Mouse (Mus musculus) stomach, embryonic 14.5 days (tissue): ENCODE results near the gene Atxn2. TPM values are rescaled to one million over a fixed set of nuclear protein-coding genes. Genes with fewer than 3 reads are reported as not detected.
A peak's percentile ranks its signal among the peaks of the same experiment; 100 is the strongest.

ENCODE experiments used
- ATAC-seq: fragments of 200-750 bp; cut with Nextera tagmentation; 2 replicates; pipeline ENCODE4 v1.8.0; 2017; ENCODE audit warnings: low read depth, moderate TSS enrichment; ENCODE audit not compliant: insufficient number of reproducible peaks, insufficient read depth, low FRiP score
- H3K27ac ChIP-seq: fragments of 300-500 bp; sonication (generic); 2 replicates; pipeline ENCODE4 v1.5.1; 2014; ENCODE audit warnings: mild to moderate bottlenecking, low read length, moderate library complexity, mixed read lengths
- H3K27me3 ChIP-seq: fragments of 300-500 bp; sonication (generic); 2 replicates; pipeline ENCODE4 v1.6.1; 2014; ENCODE audit warnings: low read length, control low read depth, mixed read lengths; ENCODE audit not compliant: control insufficient read depth, insufficient read depth
- H3K36me3 ChIP-seq: fragments of 300-500 bp; sonication (generic); 2 replicates; pipeline ENCODE4 v1.6.1; 2014; ENCODE audit warnings: mild to moderate bottlenecking, control low read depth, low read length, moderate library complexity, mixed read lengths; ENCODE audit not compliant: control insufficient read depth, insufficient read depth
- H3K4me1 ChIP-seq: fragments of 300-500 bp; sonication (generic); 2 replicates; pipeline ENCODE4 v1.6.1; 2014; ENCODE audit warnings: low read length, control low read depth, mixed read lengths; ENCODE audit not compliant: control insufficient read depth, insufficient read depth
- H3K4me2 ChIP-seq: fragments of 300-500 bp; sonication (generic); replicated peaks from 2 replicates; pipeline ENCODE4 v1.6.1; 2014; ENCODE audit warnings: low read depth, low read length, control low read depth
- H3K4me3 ChIP-seq: fragments of 300-500 bp; sonication (generic); 2 replicates; pipeline ENCODE4 v1.5.1; 2014; ENCODE audit warnings: low read depth, low read length, control low read depth
- H3K9ac ChIP-seq: fragments of 300-500 bp; sonication (generic); replicated peaks from 2 replicates; pipeline ENCODE4 v1.6.1; 2014; ENCODE audit warnings: low read depth, mild to moderate bottlenecking, control low read depth, low read length, moderate library complexity, mixed read lengths
- H3K9me3 ChIP-seq: fragments of 300-500 bp; sonication (generic); 2 replicates; pipeline ENCODE4 v1.6.1; 2016; ENCODE audit warnings: low read depth, low read length, control low read depth; ENCODE audit not compliant: control insufficient read depth
- WGBS: fragments of 180-500 bp; shearing (Covaris S2); extraction: QIAGEN DNeasy Blood & Tissue Kit; methylation state at CpG from one replicate; pipeline ENCODE4 v1.1.7; 2014; 5-methylcytosine and 5-hydroxymethylcytosine counted together
- polyA plus RNA-seq: library from polyadenylated mRNA; unstranded; fragments of >200 nt; fragmentation: Nextera tagmentation; extraction: Ambion mirVana; gene quantifications from 2 replicates; pipeline ENCODE4 v1.2.1, GENCODE M21; 2014

Atxn2 gene
- polyA plus RNA-seq, 1 experiment from 2014 or later = 78.4 TPM

- ATAC-seq = no peak
- H3K4me3 ChIP-seq = no peak overlapping the region
- no peaks in the 10 kb centered on the region for H3K27me3 ChIP-seq
- H3K4me1 ChIP-seq = no peaks in the 10 kb centered on the region
- no peak overlapping the region for H3K9ac ChIP-seq
- no peak overlapping the region for H3K27ac ChIP-seq
- WGBS = 78% methylated on average over 7 of the region's 7 CpGs
- no peak overlapping the region for H3K4me2 ChIP-seq
- H3K36me3 ChIP-seq = peaks cover 48% of the 10 kb centered on the region
- no peaks in the 10 kb centered on the region for H3K9me3 ChIP-seq
Observed at GRCm38 (mm10) chr5:121778485-121779119, 67.5 kb downstream of the Atxn2 start.

- Histone ChIP-seq H3K27ac (no peak overlapping the region), H3K4me1 (no peaks in the 10 kb centered on the region), H3K36me3 (peaks cover 41% of the 10 kb centered on the region), H3K4me3 (no peak overlapping the region), H3K9ac (no peak overlapping the region), H3K27me3 (no peaks in the 10 kb centered on the region), H3K4me2 (no peak overlapping the region), H3K9me3 (no peaks in the 10 kb centered on the region)
- WGBS = 82% methylated on average over 5 of the region's 5 CpGs
- no peak for ATAC-seq
Observed at GRCm38 (mm10) chr5:121780180-121780579, 69.0 kb downstream of the Atxn2 start.

GRCm38 (mm10) chr5:121782467-121782866, 71.3 kb downstream of the Atxn2 start:
- no peak overlapping the region for H3K27ac ChIP-seq
- H3K27me3 ChIP-seq = no peaks in the 10 kb centered on the region
- no peak for ATAC-seq
- WGBS = 59% methylated on average over 4 of the region's 4 CpGs
- no peak overlapping the region for H3K9ac ChIP-seq
- no peak overlapping the region for H3K4me3 ChIP-seq
- H3K9me3 ChIP-seq = no peaks in the 10 kb centered on the region
- no peaks in the 10 kb centered on the region for H3K4me1 ChIP-seq
- peaks cover 51% of the 10 kb centered on the region for H3K36me3 ChIP-seq
- H3K4me2 ChIP-seq = no peak overlapping the region

- H3K4me3 ChIP-seq = no peak overlapping the region
- peak; percentile 37; the same call in 1 of the 2 replicates for ATAC-seq
- no peaks in the 10 kb centered on the region for H3K27me3 ChIP-seq
- no peak overlapping the region for H3K4me2 ChIP-seq
- WGBS = 55% methylated on average over 10 of the region's 10 CpGs
- H3K9me3 ChIP-seq = no peaks in the 10 kb centered on the region
- H3K36me3 ChIP-seq = peaks cover 41% of the 10 kb centered on the region
- no peak overlapping the region for H3K9ac ChIP-seq
- no peaks in the 10 kb centered on the region for H3K4me1 ChIP-seq
- H3K27ac ChIP-seq = peak overlapping the region; percentile 27
Observed at GRCm38 (mm10) chr5:121783862-121784500, 72.8 kb downstream of the Atxn2 start.

- H3K4me1 ChIP-seq = no peaks in the 10 kb centered on the region
- ATAC-seq = no peak
- H3K36me3 ChIP-seq = peaks cover 58% of the 10 kb centered on the region
- no peak overlapping the region for H3K27ac ChIP-seq
- H3K9me3 ChIP-seq = no peaks in the 10 kb centered on the region
- WGBS = 90% methylated on average over 5 of the region's 5 CpGs
- no peak overlapping the region for H3K4me3 ChIP-seq
- no peaks in the 10 kb centered on the region for H3K27me3 ChIP-seq
- no peak overlapping the region for H3K4me2 ChIP-seq
- H3K9ac ChIP-seq = no peak overlapping the region
Observed at GRCm38 (mm10) chr5:121791026-121791425, 79.9 kb downstream of the Atxn2 start.

- no peak for ATAC-seq
- WGBS = 83% methylated on average over 3 of the region's 3 CpGs
Observed at GRCm38 (mm10) chr5:121795800-121796199, 84.7 kb downstream of the Atxn2 start.

GRCm38 (mm10) chr5:121798447-121798846, 87.3 kb downstream of the Atxn2 start:
- no peak overlapping the region for H3K9ac ChIP-seq
- no peak overlapping the region for H3K4me2 ChIP-seq
- no peaks in the 10 kb centered on the region for H3K9me3 ChIP-seq
- H3K27me3 ChIP-seq = no peaks in the 10 kb centered on the region
- 92% methylated on average over 2 of the region's 2 CpGs for WGBS
- no peak overlapping the region for H3K4me3 ChIP-seq
- H3K36me3 ChIP-seq = peaks cover 76% of the 10 kb centered on the region
- H3K4me1 ChIP-seq = no peaks in the 10 kb centered on the region
- H3K27ac ChIP-seq = no peak overlapping the region
- no peak for ATAC-seq

More at GRCm38 (mm10) chr5:121795800-121796199, 84.7 kb downstream of the Atxn2 start:
- no peak overlapping the region for H3K4me2 ChIP-seq
- no peak overlapping the region for H3K9ac ChIP-seq
- H3K36me3 ChIP-seq = peaks cover 67% of the 10 kb centered on the region
- no peak overlapping the region for H3K4me3 ChIP-seq
- H3K4me1 ChIP-seq = no peaks in the 10 kb centered on the region
- H3K27ac ChIP-seq = no peak overlapping the region
- H3K9me3 ChIP-seq = no peaks in the 10 kb centered on the region
- no peaks in the 10 kb centered on the region for H3K27me3 ChIP-seq

- H3K27me3 ChIP-seq = no peaks in the 10 kb centered on the region
- no peak overlapping the region for H3K4me2 ChIP-seq
- H3K36me3 ChIP-seq = peaks cover 51% of the 10 kb centered on the region
- ATAC-seq = no peak
- no peak overlapping the region for H3K9ac ChIP-seq
- WGBS = 63% methylated on average over 3 of the region's 3 CpGs
- H3K4me3 ChIP-seq = no peak overlapping the region
- H3K27ac ChIP-seq = no peak overlapping the region; the same call in 1 of the 2 replicates
- H3K9me3 ChIP-seq = no peaks in the 10 kb centered on the region
- H3K4me1 ChIP-seq = no peaks in the 10 kb centered on the region
Observed at GRCm38 (mm10) chr5:121807186-121807585, 96.0 kb downstream of the Atxn2 start.
